Mouse (Mus musculus): ENCODE data around the gene Zfyve27. TPM values are rescaled to one million over a fixed set of nuclear protein-coding genes. Genes with fewer than 3 reads are reported as not detected.

The Zfyve27 gene
- polyA plus RNA-seq, 1 experiment from 2014 or later: 19.5 TPM

Other genes starting within 250 kb of the Zfyve27 start
- 69.0 and 76.2 TPM in 2 replicates for gene Exosc1, start 230.5 kb upstream of the Zfyve27 start, polyA plus RNA-seq (2014; fragmentation: Nextera tagmentation; extraction: Ambion mirVana)
- gene Zdhhc16, start 230.5 kb upstream of the Zfyve27 start, polyA plus RNA-seq (2014; fragmentation: Nextera tagmentation; extraction: Ambion mirVana): 77.2 and 83.7 TPM in 2 replicates
- gene Mms19, start 182.8 kb upstream of the Zfyve27 start, polyA plus RNA-seq (2014; fragmentation: Nextera tagmentation; extraction: Ambion mirVana): 30.8 and 35.9 TPM in 2 replicates
- 5.4 and 6.7 TPM in 2 replicates for gene Ubtd1, start 182.2 kb upstream of the Zfyve27 start, polyA plus RNA-seq (2014; fragmentation: Nextera tagmentation; extraction: Ambion mirVana)
- 0.47 TPM in 2 replicates for gene Ankrd2, start 128.0 kb upstream of the Zfyve27 start, polyA plus RNA-seq (2014; fragmentation: Nextera tagmentation; extraction: Ambion mirVana)
- 0.76 and 0.90 TPM in 2 replicates for gene Hoga1, start 118.3 kb upstream of the Zfyve27 start, polyA plus RNA-seq (2014; fragmentation: Nextera tagmentation; extraction: Ambion mirVana)
- gene 4933411K16Rik, start 111.7 kb upstream of the Zfyve27 start, polyA plus RNA-seq (2014; fragmentation: Nextera tagmentation; extraction: Ambion mirVana): not detected in 2 replicates
- gene Morn4, start 77.6 kb upstream of the Zfyve27 start, polyA plus RNA-seq (2014; fragmentation: Nextera tagmentation; extraction: Ambion mirVana): 166 TPM in 2 replicates
- gene Pi4k2a, start 73.5 kb upstream of the Zfyve27 start, polyA plus RNA-seq (2014; fragmentation: Nextera tagmentation; extraction: Ambion mirVana): 13.2 and 19.5 TPM in 2 replicates
- gene Avpi1, start 34.9 kb upstream of the Zfyve27 start, polyA plus RNA-seq (2014; fragmentation: Nextera tagmentation; extraction: Ambion mirVana): 9.5 and 13.0 TPM in 2 replicates
- gene Marveld1, start 16.6 kb upstream of the Zfyve27 start, polyA plus RNA-seq (2014; fragmentation: Nextera tagmentation; extraction: Ambion mirVana): 2.2 and 3.1 TPM in 2 replicates
- gene Sfrp5, start 38.3 kb downstream of the Zfyve27 start, polyA plus RNA-seq (2014; fragmentation: Nextera tagmentation; extraction: Ambion mirVana): 0.78 and 0.81 TPM in 2 replicates
- 13.8 and 18.6 TPM in 2 replicates for gene Golga7b, start 83.6 kb downstream of the Zfyve27 start, polyA plus RNA-seq (2014; fragmentation: Nextera tagmentation; extraction: Ambion mirVana)